Mouse (Mus musculus) T-cell, adult 2 months (primary cell): Measurements from ENCODE around the gene Grsf1.

ENCODE experiments used
- DNase-seq: peaks from one replicate; pipeline ENCODE4 v3.0.0; 2022; ENCODE audit warnings: low spot score

The Grsf1 gene

GRCm38 (mm10) chr5:88688583-88689187 lies 12.7 kb upstream of the Grsf1 start:
- DNase-seq = no peak

- no peak for DNase-seq
Measured at GRCm38 (mm10) chr5:88687996-88688406, 12.0 kb upstream of the Grsf1 start.

- no peak for DNase-seq
Measured at GRCm38 (mm10) chr5:88685745-88686299, 9.9 kb upstream of the Grsf1 start.

DNA sequence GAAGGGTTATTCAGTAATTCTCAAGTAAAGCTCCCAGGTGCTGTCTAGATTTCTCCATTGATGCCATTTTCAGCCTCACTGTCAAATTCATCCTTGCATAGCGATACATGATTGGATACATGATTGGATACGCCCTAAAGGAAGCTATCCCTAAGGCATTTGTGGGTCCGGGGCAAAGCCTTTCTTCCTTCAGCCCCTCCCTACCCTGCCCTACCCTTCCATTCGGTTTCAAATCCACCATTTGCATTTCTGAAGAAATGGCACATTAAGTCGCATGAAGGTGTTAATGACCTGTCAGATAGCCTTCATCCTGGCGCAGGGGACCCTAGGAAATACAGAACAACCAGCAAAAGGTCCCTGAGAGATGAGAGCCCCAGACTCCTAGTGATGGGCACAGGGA lies 9.3 kb upstream of the Grsf1 start:
- DNase-seq = no peak

DNA sequence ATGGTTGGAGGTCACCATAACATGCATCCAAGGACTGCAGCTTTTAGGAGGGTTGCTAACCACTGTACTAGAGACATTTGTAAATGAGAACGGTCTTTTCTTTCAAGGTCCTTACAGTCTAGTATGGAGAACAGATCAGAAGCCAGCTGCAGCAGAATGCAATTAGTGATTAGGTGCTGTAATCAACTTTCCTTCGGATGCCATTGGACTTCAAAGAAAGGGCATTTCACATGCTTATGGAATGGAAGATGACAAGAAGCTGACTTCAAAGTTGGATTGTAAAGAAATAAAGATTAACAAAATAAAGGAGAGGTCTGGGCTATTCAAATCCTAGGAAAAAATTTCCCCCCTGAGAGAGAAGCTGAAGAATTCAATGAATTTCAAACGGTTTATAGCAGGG lies 8.3 kb upstream of the Grsf1 start:
- no peak for DNase-seq

GRCm38 (mm10) chr5:88683706-88684105 lies 7.7 kb upstream of the Grsf1 start:
- DNase-seq = no peak

GRCm38 (mm10) chr5:88680567-88680966 lies 4.6 kb upstream of the Grsf1 start:
- no peak for DNase-seq

DNA sequence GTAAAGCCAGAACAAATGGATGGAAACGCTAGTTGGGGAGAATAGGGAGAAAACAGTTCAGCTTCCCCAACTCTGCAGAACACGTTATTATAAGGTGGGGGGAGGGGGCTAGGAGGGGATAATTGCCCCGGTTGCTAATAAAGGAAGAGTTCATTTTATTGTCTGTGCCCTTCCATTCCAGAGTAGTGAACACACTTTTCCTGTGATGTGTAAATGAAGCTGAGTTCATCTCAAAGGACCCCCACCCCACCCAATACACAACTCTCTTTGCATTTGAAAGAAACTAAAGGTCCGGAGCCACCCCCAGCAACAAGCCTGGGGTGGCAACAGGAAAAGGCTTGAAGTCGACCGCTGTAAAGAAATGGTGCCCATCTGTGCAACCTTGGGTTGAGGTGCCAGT lies 3.4 kb upstream of the Grsf1 start:
- no peak for DNase-seq

DNA sequence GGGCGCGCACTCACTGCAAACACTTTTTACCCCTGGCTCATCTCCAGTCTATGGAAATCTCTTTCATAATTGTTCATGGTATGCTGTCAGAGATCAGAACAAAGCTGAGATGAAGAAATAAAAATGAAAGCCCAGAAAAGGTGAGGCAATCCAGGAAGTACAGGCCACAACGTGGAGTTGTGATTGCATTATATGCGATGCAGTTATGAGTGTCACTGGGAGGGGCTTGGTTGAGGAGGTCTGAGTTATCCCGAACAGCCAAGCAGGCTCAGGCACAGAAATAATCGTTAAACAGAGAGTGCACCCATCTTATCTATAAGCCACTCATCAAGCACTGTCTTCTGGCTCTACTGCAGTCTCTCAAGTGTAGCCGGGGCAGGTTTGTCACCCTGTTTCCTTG lies 3.0 kb upstream of the Grsf1 start:
- no peak for DNase-seq

DNA sequence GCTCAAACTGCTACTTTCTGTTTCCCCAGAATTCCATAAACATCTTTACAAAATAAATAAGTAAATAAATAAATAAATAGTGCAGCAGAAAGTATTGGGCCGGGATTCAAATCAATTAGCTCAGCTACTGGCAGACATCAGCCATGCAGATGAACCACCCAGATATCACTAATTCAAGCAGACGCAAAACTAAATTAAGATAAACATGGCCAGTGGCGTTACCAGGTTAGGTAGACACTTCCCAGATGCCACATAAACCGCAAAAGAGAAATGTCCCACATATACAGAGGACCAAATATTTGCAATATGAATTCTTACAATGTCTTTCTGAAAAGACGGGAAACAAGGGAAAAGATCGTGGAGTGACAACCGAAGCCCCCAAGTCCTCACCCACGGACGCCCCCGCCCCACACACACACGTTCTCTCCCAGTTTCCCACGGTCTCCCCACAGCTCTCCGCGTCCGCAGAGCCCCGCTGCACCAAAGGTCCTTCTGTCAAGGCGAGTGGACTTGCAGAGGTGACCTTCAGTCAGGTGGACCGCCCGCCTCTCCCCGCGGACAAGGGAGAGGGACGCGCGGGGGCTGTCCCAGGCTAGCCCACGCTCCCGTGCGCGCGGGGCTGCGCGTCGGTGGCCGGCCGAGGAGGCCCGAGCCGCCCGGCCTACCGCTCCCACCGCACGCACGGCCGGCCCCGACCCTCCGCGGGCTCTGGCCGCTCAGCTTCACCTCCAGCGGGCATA lies 1.1 kb downstream of the Grsf1 start:
- no peak for DNase-seq

DNA sequence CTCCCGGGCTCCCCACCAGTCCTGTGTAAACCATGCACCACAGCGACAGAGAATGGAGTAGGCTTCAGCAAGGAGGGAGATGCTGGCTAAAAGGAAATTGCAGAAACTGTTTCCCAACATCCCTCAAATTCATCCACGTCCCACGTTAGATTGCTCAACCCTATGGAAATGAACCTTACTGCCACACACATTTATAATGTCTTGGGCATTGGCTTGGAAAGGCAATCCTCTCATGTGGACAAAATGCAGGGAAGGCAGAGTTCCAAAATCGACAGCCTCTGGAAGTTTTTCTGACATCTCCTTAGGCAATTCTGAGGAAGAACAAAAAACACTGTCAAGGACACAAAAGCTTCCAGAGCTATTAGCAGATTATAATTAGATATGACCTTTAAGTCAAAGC lies 12.1 kb downstream of the Grsf1 start:
- DNase-seq = no peak

DNA sequence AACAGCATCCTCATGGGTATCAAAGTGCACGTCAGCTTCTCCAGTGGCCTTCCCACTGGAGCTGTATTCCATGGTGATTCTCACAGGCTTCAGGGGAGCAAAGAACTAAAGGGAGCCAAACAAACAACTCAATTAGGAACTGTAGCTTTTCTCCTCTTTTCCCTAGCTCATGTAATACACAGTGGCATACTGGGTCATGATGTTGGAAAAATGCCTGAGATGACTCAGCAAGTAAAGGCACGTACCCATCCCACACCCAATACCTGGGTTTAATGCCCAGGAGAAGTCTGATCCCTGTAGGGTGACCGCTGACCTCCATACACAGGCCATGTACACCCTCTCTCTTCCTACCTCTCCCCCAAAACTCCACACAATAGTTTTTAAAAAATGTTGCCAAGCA lies 12.8 kb downstream of the Grsf1 start:
- DNase-seq = no peak

GRCm38 (mm10) chr5:88657868-88658267 lies 18.1 kb downstream of the Grsf1 start:
- DNase-seq = no peak

DNA sequence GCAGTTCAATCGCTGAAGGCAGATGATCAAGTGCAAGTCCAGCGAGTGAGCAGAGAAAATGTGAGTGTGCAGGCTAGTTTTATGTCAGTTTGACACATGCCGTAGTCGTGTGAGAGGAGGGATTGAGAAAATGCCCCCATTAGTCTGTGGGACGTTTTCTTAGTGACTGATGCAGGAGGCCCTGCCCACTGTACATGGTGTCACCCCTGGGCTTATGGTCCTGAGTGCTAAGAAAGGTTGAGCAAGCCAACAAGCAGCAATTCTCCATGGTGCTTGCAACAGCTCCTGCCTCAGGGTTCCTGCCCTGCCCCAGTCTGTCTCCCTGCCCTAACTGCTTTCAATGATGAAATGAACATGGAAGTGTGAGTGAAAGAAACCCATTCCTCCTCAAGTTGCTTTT lies 23.4 kb downstream of the Grsf1 start:
- no peak for DNase-seq

- no peak for DNase-seq
Measured at GRCm38 (mm10) chr5:88649250-88650173, 26.5 kb downstream of the Grsf1 start.

- DNase-seq = no peak
Measured at GRCm38 (mm10) chr5:88645405-88645804, 30.6 kb downstream of the Grsf1 start.

DNA sequence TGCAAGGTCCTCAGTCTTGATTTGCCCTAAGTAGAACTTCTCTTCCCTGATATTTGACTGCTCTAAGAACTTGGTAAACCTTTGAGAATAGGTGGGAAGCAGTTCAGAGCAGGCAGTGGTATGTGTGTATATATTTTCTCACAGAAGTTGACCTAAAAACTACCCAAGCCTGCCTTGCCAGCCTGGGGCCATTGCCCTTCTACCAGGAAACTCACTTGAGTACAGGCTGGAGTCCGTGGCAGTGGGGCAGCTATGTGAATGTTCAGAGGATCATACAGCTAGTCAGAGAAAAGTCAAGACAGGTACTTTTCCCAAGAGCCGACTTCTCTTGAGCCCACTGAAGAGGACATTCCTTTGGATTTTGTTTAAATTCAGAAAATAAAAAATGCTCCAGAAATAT lies 31.1 kb downstream of the Grsf1 start:
- DNase-seq = no peak

GRCm38 (mm10) chr5:88643491-88643890 lies 32.5 kb downstream of the Grsf1 start:
- no peak for DNase-seq

- DNase-seq = no peak
Measured at GRCm38 (mm10) chr5:88642786-88643185, 33.2 kb downstream of the Grsf1 start.

DNA sequence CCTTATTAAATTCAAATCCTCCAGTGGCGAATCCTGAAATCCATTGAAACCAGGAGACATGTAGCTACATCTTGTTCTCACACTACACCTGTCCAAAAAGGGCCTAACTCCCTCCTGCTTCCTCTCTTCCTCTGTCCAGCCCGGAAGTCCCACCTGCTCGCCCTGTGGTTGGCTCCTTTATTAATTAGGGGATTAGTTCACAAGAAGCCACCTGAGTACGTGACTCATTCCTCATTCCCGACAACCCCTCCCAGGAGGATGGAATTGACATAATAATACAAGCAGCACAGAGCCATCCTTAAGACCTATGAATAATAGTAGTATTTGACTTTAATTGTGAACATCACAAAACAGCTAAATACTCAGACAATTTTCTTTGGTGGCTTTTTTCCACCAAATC lies 41.9 kb downstream of the Grsf1 start:
- DNase-seq = no peak

GRCm38 (mm10) chr5:88632463-88632862 lies 43.5 kb downstream of the Grsf1 start:
- no peak for DNase-seq

DNA sequence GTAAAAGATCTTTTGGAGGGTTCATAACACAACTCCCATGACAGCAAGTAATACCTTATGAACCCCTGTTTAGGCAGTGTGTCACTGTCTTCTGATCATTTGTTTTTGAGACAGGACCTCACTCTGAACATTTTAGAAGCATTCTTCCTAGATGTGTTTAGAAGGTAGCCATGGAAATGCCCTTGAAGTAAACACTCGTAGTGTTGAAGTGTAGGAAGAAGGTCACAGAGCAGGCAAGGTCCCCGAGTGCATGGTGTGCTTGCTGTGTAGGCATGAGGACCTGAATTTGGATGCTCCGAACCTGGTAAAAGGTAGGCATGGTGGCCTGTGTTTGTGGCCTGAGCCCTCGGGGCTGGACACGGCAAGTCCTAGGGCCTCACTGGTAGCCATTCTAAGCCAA lies 44.4 kb downstream of the Grsf1 start:
- no peak for DNase-seq

- DNase-seq = no peak
Measured at GRCm38 (mm10) chr5:88630883-88631282, 45.1 kb downstream of the Grsf1 start.
